Mouse (Mus musculus) embryonic facial prominence, embryonic 13.5 days (tissue): ENCODE measurements around the gene Usp13. TPM values are rescaled to one million over a fixed set of nuclear protein-coding genes. Genes with fewer than 3 reads are reported as not detected.

ENCODE experiments used
- ATAC-seq: fragments of 200-750 bp; cut with Nextera tagmentation; 2 replicates; pipeline ENCODE4 v1.8.0; 2017; ENCODE audit warnings: low read depth; ENCODE audit not compliant: insufficient number of reproducible peaks, insufficient read depth, low FRiP score, low TSS enrichment
- H3K27ac ChIP-seq: fragments of 300-500 bp; sonication (generic); 2 replicates; pipeline ENCODE4 v1.5.1; 2015; ENCODE audit warnings: moderate library complexity, mild to moderate bottlenecking, inconsistent platforms
- H3K27me3 ChIP-seq: fragments of 300-500 bp; sonication (generic); 2 replicates; pipeline ENCODE4 v1.6.1; 2015; ENCODE audit warnings: mild to moderate bottlenecking, inconsistent platforms
- H3K36me3 ChIP-seq: fragments of 300-500 bp; sonication (generic); 2 replicates; pipeline ENCODE4 v1.6.1; 2015; ENCODE audit warnings: mild to moderate bottlenecking, inconsistent platforms
- H3K4me1 ChIP-seq: fragments of 300-500 bp; sonication (generic); 2 replicates; pipeline ENCODE4 v1.6.1; 2015; ENCODE audit warnings: inconsistent platforms
- H3K4me2 ChIP-seq: fragments of 300-500 bp; sonication (generic); 2 replicates; pipeline ENCODE4 v1.6.1; 2015; ENCODE audit warnings: moderate library complexity, mild to moderate bottlenecking, inconsistent platforms
- H3K4me3 ChIP-seq: fragments of 300-500 bp; sonication (generic); 2 replicates; pipeline ENCODE4 v1.5.1; 2015; ENCODE audit warnings: mild to moderate bottlenecking, inconsistent platforms
- H3K9ac ChIP-seq: fragments of 300-500 bp; sonication (generic); 2 replicates; pipeline ENCODE4 v1.6.1; 2015; ENCODE audit warnings: mild to moderate bottlenecking, inconsistent platforms
- H3K9me3 ChIP-seq: fragments of 300-500 bp; sonication (generic); 2 replicates; pipeline ENCODE4 v1.6.1; 2016; ENCODE audit warnings: inconsistent platforms
- WGBS: fragments of 180-500 bp; shearing (Covaris S2); methylation state at CpG from one replicate; pipeline ENCODE4 v1.1.7; 2015; ENCODE audit warnings: mixed read lengths; 5-methylcytosine and 5-hydroxymethylcytosine counted together
- polyA plus RNA-seq: library from polyadenylated mRNA; unstranded; fragments of >200 nt; fragmentation: Nextera tagmentation; extraction: Ambion mirVana; gene quantifications from 2 replicates; pipeline ENCODE4 v1.2.1, GENCODE M21; 2015

Usp13 gene
- polyA plus RNA-seq, 1 experiment from 2014 or later = 6.6 TPM

- WGBS = 82% methylated on average over 3 of the region's 3 CpGs
- H3K4me2 ChIP-seq = no peak overlapping the region
- H3K9me3 ChIP-seq = no peaks in the 10 kb centered on the region
- H3K27ac ChIP-seq = no peak overlapping the region
- no peak overlapping the region for H3K4me3 ChIP-seq
- peaks cover 24% of the 10 kb centered on the region for H3K36me3 ChIP-seq
- no peaks in the 10 kb centered on the region for H3K4me1 ChIP-seq
- no peak for ATAC-seq
- no peaks in the 10 kb centered on the region for H3K27me3 ChIP-seq
- no peak overlapping the region for H3K9ac ChIP-seq
These were observed 53.7 kb downstream of the Usp13 start for GRCm38 (mm10) chr3:32871081-32871480.

- 91% methylated on average over 8 of the region's 8 CpGs for WGBS
- H3K27ac ChIP-seq = no peak overlapping the region
- no peaks in the 10 kb centered on the region for H3K27me3 ChIP-seq
- H3K36me3 ChIP-seq = peaks cover 19% of the 10 kb centered on the region
- H3K4me3 ChIP-seq = no peak overlapping the region
- H3K9me3 ChIP-seq = no peaks in the 10 kb centered on the region
- no peak for ATAC-seq
- H3K9ac ChIP-seq = no peak overlapping the region
- H3K4me1 ChIP-seq = no peaks in the 10 kb centered on the region
- no peak overlapping the region for H3K4me2 ChIP-seq
These were observed 69.0 kb downstream of the Usp13 start for GRCm38 (mm10) chr3:32886386-32886785.

GRCm38 (mm10) chr3:32888886-32889285 is 71.5 kb downstream of the Usp13 start:
- no peak overlapping the region for H3K27ac ChIP-seq
- ATAC-seq = no peak
- no peak overlapping the region for H3K9ac ChIP-seq
- no peaks in the 10 kb centered on the region for H3K9me3 ChIP-seq
- no peaks in the 10 kb centered on the region for H3K4me1 ChIP-seq
- H3K4me2 ChIP-seq = no peak overlapping the region
- WGBS = 91% methylated on average over 5 of the region's 5 CpGs
- H3K27me3 ChIP-seq = no peaks in the 10 kb centered on the region
- H3K4me3 ChIP-seq = no peak overlapping the region
- peaks cover 16% of the 10 kb centered on the region; the same call in 1 of the 2 replicates for H3K36me3 ChIP-seq

DNA sequence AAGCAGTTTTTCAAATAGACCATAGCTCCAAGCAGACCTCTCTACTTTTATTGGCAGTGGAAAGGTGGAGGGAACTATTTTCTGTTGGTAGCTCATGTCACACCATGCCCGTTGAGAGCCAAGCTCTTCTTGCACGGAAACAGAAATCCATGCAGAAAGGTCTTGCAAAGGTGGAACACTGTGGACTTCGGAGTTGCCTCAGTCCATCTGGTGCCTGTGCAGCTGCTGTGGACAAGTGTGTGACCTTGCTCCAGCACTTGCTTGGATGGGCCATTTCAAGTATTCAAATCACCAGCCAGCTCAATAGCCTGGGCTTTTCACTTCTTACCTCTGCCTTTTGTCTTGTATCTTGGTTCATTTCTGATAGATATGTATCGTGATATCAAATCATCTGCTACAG is 72.8 kb downstream of the Usp13 start:
- 95% methylated on average over 4 of the region's 4 CpGs for WGBS
- no peaks in the 10 kb centered on the region for H3K4me1 ChIP-seq
- no peak overlapping the region for H3K4me2 ChIP-seq
- H3K9me3 ChIP-seq = no peaks in the 10 kb centered on the region
- ATAC-seq = no peak
- no peak overlapping the region for H3K9ac ChIP-seq
- H3K27ac ChIP-seq = no peak overlapping the region
- no peak overlapping the region for H3K4me3 ChIP-seq
- peaks cover 20% of the 10 kb centered on the region; the same call in 1 of the 2 replicates for H3K36me3 ChIP-seq
- no peaks in the 10 kb centered on the region for H3K27me3 ChIP-seq

GRCm38 (mm10) chr3:32903462-32903861 is 86.1 kb downstream of the Usp13 start:
- no peaks in the 10 kb centered on the region for H3K9me3 ChIP-seq
- WGBS = 32% methylated on average over 4 of the region's 4 CpGs

DNA sequence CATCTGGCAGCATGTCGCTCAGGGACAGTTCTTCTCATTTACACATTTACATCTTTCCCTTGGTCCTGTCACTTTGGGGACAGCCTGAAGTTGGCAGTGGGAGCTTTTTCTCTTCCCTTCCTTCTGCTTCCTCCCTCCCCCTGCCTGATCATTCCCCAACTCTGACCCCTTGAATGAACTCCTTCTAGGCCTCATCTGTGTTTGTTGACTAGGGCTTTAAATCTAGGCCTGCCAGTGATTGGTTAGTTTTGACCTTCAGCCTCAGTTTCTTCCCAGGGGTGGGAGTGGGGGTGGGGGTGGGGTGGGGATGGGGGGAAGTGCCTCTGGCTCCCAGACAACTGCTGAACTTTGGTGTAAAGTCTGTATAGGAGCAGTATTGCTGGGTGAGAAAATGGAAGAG is 87.3 kb downstream of the Usp13 start:
- no peak overlapping the region for H3K4me2 ChIP-seq
- H3K27me3 ChIP-seq = no peaks in the 10 kb centered on the region
- H3K9ac ChIP-seq = no peak overlapping the region
- peaks cover 11% of the 10 kb centered on the region for H3K4me1 ChIP-seq
- H3K36me3 ChIP-seq = peaks cover 9% of the 10 kb centered on the region
- WGBS = 56% methylated on average over 1 of the region's 1 CpGs
- no peak overlapping the region for H3K4me3 ChIP-seq
- no peaks in the 10 kb centered on the region for H3K9me3 ChIP-seq
- ATAC-seq = no peak
- H3K27ac ChIP-seq = no peak overlapping the region

More at GRCm38 (mm10) chr3:32903462-32903861, 86.1 kb downstream of the Usp13 start:
- peaks cover 6% of the 10 kb centered on the region; the same call in 1 of the 2 replicates for H3K4me1 ChIP-seq
- peaks cover 9% of the 10 kb centered on the region for H3K36me3 ChIP-seq
- no peak overlapping the region for H3K4me2 ChIP-seq
- H3K4me3 ChIP-seq = no peak overlapping the region
- no peaks in the 10 kb centered on the region for H3K27me3 ChIP-seq
- ATAC-seq = no peak
- H3K9ac ChIP-seq = no peak overlapping the region
- no peak overlapping the region for H3K27ac ChIP-seq

DNA sequence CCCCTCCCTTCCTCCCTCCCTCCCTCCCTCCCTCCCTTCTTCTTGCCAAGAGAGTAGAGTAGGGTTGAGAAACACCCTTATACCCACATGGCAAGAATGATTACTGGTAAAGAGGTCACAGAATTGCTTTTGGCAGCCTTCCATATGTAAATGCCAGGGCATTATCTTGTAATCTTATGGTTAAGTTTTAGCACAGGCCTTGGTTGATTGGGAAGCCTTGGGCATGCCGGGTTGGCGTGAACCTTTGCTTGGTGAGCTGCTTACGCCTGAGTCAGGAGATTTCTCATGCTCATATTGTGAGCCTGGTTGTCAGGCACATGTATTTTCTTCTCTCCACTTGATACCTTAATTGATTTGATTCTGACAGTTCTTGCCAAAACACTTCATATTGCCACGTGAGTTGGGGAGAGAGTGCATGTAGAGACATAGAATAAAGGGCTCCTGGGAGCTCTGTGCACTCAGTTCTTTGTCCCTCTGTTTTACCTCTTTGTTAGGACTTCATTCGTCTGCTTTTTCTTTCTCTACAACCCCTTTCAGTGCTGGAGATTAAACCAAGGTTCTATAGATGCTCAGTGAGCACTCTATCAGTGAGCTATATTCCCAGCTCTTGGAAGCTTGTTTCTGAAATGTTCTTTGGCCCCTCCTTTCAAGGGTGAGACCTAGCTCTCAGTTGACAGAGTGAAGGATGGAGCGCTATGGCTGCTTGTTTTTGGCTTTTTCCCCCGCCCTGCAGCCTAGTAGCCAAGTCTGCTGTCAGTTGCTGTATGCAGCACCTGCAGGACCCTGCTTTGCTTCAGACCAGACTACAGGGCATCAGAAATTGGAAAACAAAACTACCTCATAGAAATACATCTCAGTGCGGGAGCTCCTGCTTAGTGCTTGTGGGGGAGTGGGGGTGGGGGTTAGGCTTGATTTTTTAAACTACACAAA is 88.8 kb downstream of the Usp13 start:
- Histone ChIP-seq H3K4me1 (peaks cover 23% of the 10 kb centered on the region), H3K4me2 (no peak overlapping the region), H3K4me3 (no peak overlapping the region), H3K27me3 (no peaks in the 10 kb centered on the region), H3K36me3 (peaks cover 9% of the 10 kb centered on the region), H3K9me3 (no peaks in the 10 kb centered on the region), H3K9ac (no peak overlapping the region), H3K27ac (no peak overlapping the region)
- WGBS = 72% methylated on average over 8 of the region's 8 CpGs
- ATAC-seq = no peak

GRCm38 (mm10) chr3:32908400-32908799 is 91.1 kb downstream of the Usp13 start:
- no peaks in the 10 kb centered on the region for H3K36me3 ChIP-seq
- no peak overlapping the region for H3K4me3 ChIP-seq
- no peaks in the 10 kb centered on the region for H3K27me3 ChIP-seq
- H3K4me1 ChIP-seq = peaks cover 24% of the 10 kb centered on the region
- no peak overlapping the region for H3K9ac ChIP-seq
- H3K4me2 ChIP-seq = no peak overlapping the region
- no peaks in the 10 kb centered on the region for H3K9me3 ChIP-seq
- no peak for ATAC-seq
- no peak overlapping the region for H3K27ac ChIP-seq
- WGBS = 82% methylated on average over 3 of the region's 3 CpGs

- Histone ChIP-seq H3K27ac (peak overlapping the region; percentile 74), H3K9me3 (no peaks in the 10 kb centered on the region), H3K36me3 (peaks cover 14% of the 10 kb centered on the region), H3K27me3 (no peaks in the 10 kb centered on the region), H3K4me1 (peaks cover 20% of the 10 kb centered on the region), H3K4me2 (peak overlapping the region; percentile 40; the same call in 1 of the 2 replicates), H3K9ac (no peak overlapping the region), H3K4me3 (no peak overlapping the region)
- WGBS = 14% methylated on average over 7 of the region's 7 CpGs
- peak; percentile 72 for ATAC-seq
These were observed 92.8 kb downstream of the Usp13 start for GRCm38 (mm10) chr3:32910071-32910551.

GRCm38 (mm10) chr3:32924168-32924567 is 106.8 kb downstream of the Usp13 start:
- WGBS = 59% methylated on average over 6 of the region's 6 CpGs
- H3K4me1 ChIP-seq = no peaks in the 10 kb centered on the region
- no peak overlapping the region for H3K4me3 ChIP-seq
- H3K36me3 ChIP-seq = peaks cover 61% of the 10 kb centered on the region
- H3K27me3 ChIP-seq = no peaks in the 10 kb centered on the region
- no peak overlapping the region for H3K27ac ChIP-seq
- ATAC-seq = no peak
- H3K9me3 ChIP-seq = peaks cover 7% of the 10 kb centered on the region; the same call in 1 of the 2 replicates
- no peak overlapping the region for H3K4me2 ChIP-seq
- H3K9ac ChIP-seq = no peak overlapping the region

DNA sequence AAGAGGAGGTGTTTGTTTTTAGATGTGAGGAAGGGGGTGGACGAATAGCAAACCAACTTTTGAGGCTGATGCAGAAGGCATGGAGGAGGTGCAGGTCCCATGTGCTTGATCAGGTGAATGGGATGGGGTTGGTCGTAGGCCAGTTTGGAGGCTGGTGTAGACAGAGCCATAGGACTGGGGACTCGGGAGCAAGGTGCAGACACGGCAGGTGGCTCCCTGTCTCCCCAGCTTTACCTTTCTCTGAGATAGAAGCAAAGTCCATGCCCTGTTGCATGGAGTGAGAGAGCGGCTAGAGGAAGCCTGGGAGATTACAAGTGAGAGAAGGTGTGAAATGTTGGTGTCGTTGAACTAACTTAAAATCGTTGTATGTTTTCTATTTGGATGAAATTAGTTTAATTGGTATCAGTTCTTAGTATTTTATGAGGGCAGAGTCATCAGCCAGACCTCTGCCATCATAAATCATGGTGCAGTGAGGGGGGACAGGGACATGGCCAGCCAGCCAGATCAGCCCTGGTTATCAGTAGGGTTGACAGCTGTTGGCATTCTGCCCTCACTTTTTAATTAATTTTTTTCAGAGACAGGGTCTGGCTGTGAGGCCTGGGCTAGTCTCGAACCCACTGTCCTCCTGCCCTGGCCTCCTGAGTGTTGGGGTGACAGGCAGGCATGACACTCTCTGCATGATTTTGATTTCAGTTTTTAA is 122.6 kb downstream of the Usp13 start:
- no peaks in the 10 kb centered on the region for H3K36me3 ChIP-seq
- no peak overlapping the region for H3K4me3 ChIP-seq
- H3K4me1 ChIP-seq = no peaks in the 10 kb centered on the region
- ATAC-seq = no peak
- WGBS = 77% methylated on average over 8 of the region's 8 CpGs
- H3K9me3 ChIP-seq = no peaks in the 10 kb centered on the region
- no peaks in the 10 kb centered on the region for H3K27me3 ChIP-seq
- H3K4me2 ChIP-seq = no peak overlapping the region
- H3K9ac ChIP-seq = no peak overlapping the region
- H3K27ac ChIP-seq = no peak overlapping the region
